Mouse (Mus musculus) liver, embryonic 11.5 days (tissue): ENCODE results near the gene Gm45140. TPM values are rescaled to one million over a fixed set of nuclear protein-coding genes. Genes with fewer than 3 reads are reported as not detected.
"Not testable (repeated sequence)": the region's sequence is repeated elsewhere in the genome, so short reads cannot be mapped to it uniquely, and the experiment has no call there.

Experiments used
- ATAC-seq: fragments of 200-750 bp; cut with Nextera tagmentation; replicated peaks from 2 replicates; pipeline ENCODE4 v1.8.0; 2017; ENCODE audit warnings: moderate number of reproducible peaks, mild to moderate bottlenecking, moderate TSS enrichment, moderate library complexity; ENCODE audit not compliant: low FRiP score
- DNase-seq: peaks from one replicate; pipeline ENCODE4 v3.0.0-alpha.2; 2017; ENCODE audit warnings: low spot score
- H3K27ac ChIP-seq: fragments of 300-500 bp; sonication (generic); 2 replicates; pipeline ENCODE4 v1.5.1; 2014; ENCODE audit warnings: mild to moderate bottlenecking, low read depth, low read length, control low read depth
- H3K27me3 ChIP-seq: fragments of 300-500 bp; sonication (generic); replicated peaks from 2 replicates; pipeline ENCODE4 v1.6.1; 2014; ENCODE audit warnings: low read length, mixed read lengths; ENCODE audit not compliant: control insufficient read depth, insufficient read depth
- H3K36me3 ChIP-seq: fragments of 300-500 bp; sonication (generic); 2 replicates; pipeline ENCODE4 v1.6.1; 2014; ENCODE audit warnings: mild to moderate bottlenecking, low read length, moderate library complexity, mixed read lengths; ENCODE audit not compliant: control insufficient read depth, insufficient read depth
- H3K4me1 ChIP-seq: fragments of 300-500 bp; sonication (generic); replicated peaks from 2 replicates; pipeline ENCODE4 v1.6.1; 2014; ENCODE audit warnings: low read length, mixed read lengths; ENCODE audit not compliant: control insufficient read depth, insufficient read depth
- H3K4me2 ChIP-seq: fragments of 300-500 bp; sonication (generic); 2 replicates; pipeline ENCODE4 v1.6.1; 2014; ENCODE audit warnings: mild to moderate bottlenecking, control low read depth, moderate library complexity
- H3K4me3 ChIP-seq: fragments of 300-500 bp; sonication (generic); 2 replicates; pipeline ENCODE4 v1.5.1; 2014; ENCODE audit warnings: low read depth, low read length, control low read depth
- H3K9ac ChIP-seq: fragments of 300-500 bp; sonication (generic); 2 replicates; pipeline ENCODE4 v1.6.1; 2014; ENCODE audit warnings: low read depth, low read length, control low read depth
- H3K9me3 ChIP-seq: fragments of 300-500 bp; sonication (generic); 2 replicates; pipeline ENCODE4 v1.6.1; 2016; ENCODE audit warnings: low read length, inconsistent platforms, mixed read lengths; ENCODE audit not compliant: control insufficient read depth
- WGBS: fragments of 180-500 bp; shearing (Covaris S2); extraction: QIAGEN DNeasy Blood & Tissue Kit; methylation state at CpG from one replicate; pipeline ENCODE4 v1.1.7; 2014; 5-methylcytosine and 5-hydroxymethylcytosine counted together
- polyA plus RNA-seq: library from polyadenylated mRNA; unstranded; fragments of >200 nt; fragmentation: Nextera tagmentation; extraction: Ambion mirVana; gene quantifications from 2 replicates; pipeline ENCODE4 v1.2.1, GENCODE M21; 2014

Gm45140 gene
- polyA plus RNA-seq, 1 experiment from 2014 or later: 7.8 TPM

GRCm38 (mm10) chr6:87778294-87779173 is 57.1 kb downstream of the Gm45140 start:
- ATAC-seq (no peak), DNase-seq (no peak)
- Histone ChIP-seq H3K4me3 (peak overlapping the region; percentile 18; the same call in 1 of the 2 replicates), H3K27ac (peak overlapping the region; percentile 60), H3K4me2 (peak overlapping the region; percentile 32), H3K9me3 (no peaks in the 10 kb centered on the region), H3K27me3 (no peaks in the 10 kb centered on the region), H3K9ac (peak overlapping the region; percentile 46), H3K36me3 (no peaks in the 10 kb centered on the region), H3K4me1 (peaks cover 25% of the 10 kb centered on the region)
- 64% methylated on average over 11 of the region's 11 CpGs for WGBS

DNA sequence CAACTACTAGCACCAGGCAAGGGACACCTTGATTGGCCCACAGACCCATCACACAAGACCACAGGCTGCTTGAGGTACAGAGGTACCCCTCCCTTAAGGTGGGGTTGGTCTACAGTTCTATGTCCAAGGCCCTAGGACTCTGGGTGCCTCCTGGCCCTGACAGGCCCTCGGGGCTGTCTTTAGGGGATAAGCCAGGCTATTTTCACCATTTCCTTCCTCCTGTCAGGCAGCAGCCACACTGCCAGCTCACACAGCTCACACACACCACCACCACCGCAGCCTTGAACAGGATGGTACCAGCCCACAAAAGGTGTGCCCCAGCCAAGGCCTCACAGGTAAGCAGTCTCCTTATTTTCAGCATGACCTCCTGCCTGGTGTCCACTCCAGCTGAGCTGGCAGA is 57.8 kb downstream of the Gm45140 start, which contains the start of gene Gp9:
Gene Gp9 (plus strand): TSS at position 231 of the 400 bp plus-strand sequence.
- Histone ChIP-seq H3K4me2 (peak within 1 kb of the TSS; percentile 51), H3K9ac (peak within 1 kb of the TSS; percentile 46)
- 46% methylated on average over 2 of the region's 2 CpGs for WGBS

DNA sequence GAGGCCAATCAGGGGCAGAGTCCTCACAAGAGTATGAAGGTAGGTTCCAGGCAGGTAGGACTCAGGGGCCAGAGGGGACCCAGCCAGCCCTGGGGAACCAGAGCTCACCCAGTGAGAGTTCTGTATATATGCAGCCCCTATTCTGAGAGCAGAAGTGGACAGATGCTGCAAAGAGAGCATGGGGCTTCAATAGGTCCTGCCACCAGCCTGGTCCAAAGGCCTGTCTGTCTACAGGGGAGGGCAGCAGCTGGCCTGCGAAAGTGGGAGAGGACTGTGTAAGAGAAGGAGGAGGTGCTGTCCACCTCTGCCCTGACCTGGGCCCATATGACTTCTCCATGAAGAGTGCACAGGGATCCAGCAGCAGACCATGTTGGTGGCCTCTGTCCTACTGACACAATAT is 58.9 kb downstream of the Gm45140 start:
- H3K4me1 ChIP-seq: peaks cover 25% of the 10 kb centered on the region
- no peaks in the 10 kb centered on the region for H3K36me3 ChIP-seq
- H3K9ac ChIP-seq: peak overlapping the region; percentile 45
- no peaks in the 10 kb centered on the region for H3K27me3 ChIP-seq
- peak overlapping the region; percentile 14; the same call in 1 of the 2 replicates for H3K4me3 ChIP-seq
- peak overlapping the region; percentile 51 for H3K4me2 ChIP-seq
- WGBS: 75% methylated on average over 1 of the region's 1 CpGs
- DNase-seq (no peak), ATAC-seq (no peak; the same call in 1 of the 2 replicates)
- H3K27ac ChIP-seq: peak overlapping the region; percentile 94
- H3K9me3 ChIP-seq: no peaks in the 10 kb centered on the region

More for the DNA sequence above, 57.8 kb downstream of the Gm45140 start, which contains the start of gene Gp9:
- peak within 1 kb of the TSS; percentile 18 for H3K4me3 ChIP-seq
- peak within 1 kb of the TSS; percentile 94 for H3K27ac ChIP-seq
- peaks cover 25% of the 10 kb centered on the region for H3K4me1 ChIP-seq
- ATAC-seq (no peak), DNase-seq (no peak)
- H3K27me3 ChIP-seq: no peaks in the 10 kb centered on the region
- H3K36me3 ChIP-seq: no peaks in the 10 kb centered on the region
- no peaks in the 10 kb centered on the region for H3K9me3 ChIP-seq

DNA sequence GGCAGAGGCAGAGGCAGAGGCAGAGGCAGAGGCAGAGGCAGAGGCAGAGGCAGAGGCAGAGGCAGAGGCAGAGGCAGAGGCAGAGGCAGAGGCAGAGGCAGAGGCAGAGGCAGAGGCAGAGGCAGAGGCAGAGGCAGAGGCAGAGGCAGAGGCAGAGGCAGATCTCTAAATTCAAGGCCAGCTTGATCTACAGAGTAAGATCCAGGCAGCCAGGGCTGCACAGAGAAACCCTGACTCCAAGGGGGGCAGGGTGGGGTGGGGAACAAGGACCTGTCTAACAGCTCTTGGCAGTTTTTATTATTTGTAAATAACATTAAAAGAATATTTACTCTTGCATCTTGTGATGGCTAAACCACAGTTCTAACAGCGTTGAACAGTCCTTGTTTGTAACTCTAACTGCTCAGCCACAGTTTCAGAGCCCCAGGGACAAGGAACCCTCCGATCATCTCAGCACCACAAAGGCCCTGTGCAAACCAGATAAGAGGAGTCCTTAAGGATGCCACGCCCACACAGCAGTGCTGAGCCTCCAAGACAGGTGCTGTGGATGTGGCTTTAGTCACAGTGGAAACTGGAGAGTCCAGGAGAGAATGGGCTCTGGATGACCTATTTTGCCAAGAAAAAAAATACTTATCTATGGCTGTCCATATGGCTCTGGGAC is 59.9 kb downstream of the Gm45140 start:
- peak; percentile 98 for ATAC-seq
- 35% methylated on average over 3 of the region's 3 CpGs for WGBS
- Histone ChIP-seq H3K4me1 (peaks cover 25% of the 10 kb centered on the region), H3K27ac (peak overlapping the region; percentile 94), H3K36me3 (no peaks in the 10 kb centered on the region), H3K9ac (peak overlapping the region; percentile 45; the same call in 1 of the 2 replicates), H3K9me3 (no peaks in the 10 kb centered on the region), H3K4me2 (peak overlapping the region; percentile 51), H3K27me3 (no peaks in the 10 kb centered on the region), H3K4me3 (0 out of 2 replicates have a peak overlapping the region, but pooled peaks have one; percentile 14)
- DNase-seq: no peak

GRCm38 (mm10) chr6:87774909-87775308 is 60.7 kb downstream of the Gm45140 start:
- Histone ChIP-seq H3K27me3 (no peaks in the 10 kb centered on the region), H3K4me2 (no peak overlapping the region), H3K36me3 (no peaks in the 10 kb centered on the region), H3K9ac (no peak overlapping the region), H3K27ac (no peak overlapping the region), H3K4me3 (no peak overlapping the region), H3K4me1 (peaks cover 25% of the 10 kb centered on the region), H3K9me3 (no peaks in the 10 kb centered on the region)
- ATAC-seq (no peak), DNase-seq (no peak)
- 61% methylated on average over 9 of the region's 9 CpGs for WGBS

DNA sequence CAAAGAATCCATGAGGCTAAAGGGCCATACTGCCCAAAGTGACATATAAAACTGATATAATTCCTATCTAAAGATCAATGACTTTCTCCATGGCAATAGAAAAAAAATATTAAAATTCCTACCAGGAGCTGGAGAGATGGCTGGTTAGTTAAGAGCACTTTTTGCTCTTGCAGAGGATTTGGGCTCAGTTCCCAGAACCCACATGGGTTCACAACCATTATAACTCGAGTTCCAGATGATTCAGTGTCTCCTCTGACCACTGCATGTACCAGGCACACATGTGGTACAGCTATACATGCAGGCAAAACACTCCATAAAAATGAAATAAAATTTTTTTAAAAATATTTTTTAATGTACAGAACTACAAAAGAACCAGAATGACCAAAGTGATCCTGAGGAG is 61.1 kb downstream of the Gm45140 start:
- H3K27me3 ChIP-seq: no peaks in the 10 kb centered on the region
- 56% methylated on average over 1 of the region's 1 CpGs for WGBS
- H3K36me3 ChIP-seq: no peaks in the 10 kb centered on the region
- ATAC-seq (no peak), DNase-seq (no peak)
- no peak overlapping the region for H3K4me2 ChIP-seq
- H3K4me3 ChIP-seq: no peak overlapping the region
- H3K9ac ChIP-seq: no peak overlapping the region
- H3K9me3 ChIP-seq: no peaks in the 10 kb centered on the region
- peaks cover 25% of the 10 kb centered on the region for H3K4me1 ChIP-seq
- no peak overlapping the region for H3K27ac ChIP-seq

DNA sequence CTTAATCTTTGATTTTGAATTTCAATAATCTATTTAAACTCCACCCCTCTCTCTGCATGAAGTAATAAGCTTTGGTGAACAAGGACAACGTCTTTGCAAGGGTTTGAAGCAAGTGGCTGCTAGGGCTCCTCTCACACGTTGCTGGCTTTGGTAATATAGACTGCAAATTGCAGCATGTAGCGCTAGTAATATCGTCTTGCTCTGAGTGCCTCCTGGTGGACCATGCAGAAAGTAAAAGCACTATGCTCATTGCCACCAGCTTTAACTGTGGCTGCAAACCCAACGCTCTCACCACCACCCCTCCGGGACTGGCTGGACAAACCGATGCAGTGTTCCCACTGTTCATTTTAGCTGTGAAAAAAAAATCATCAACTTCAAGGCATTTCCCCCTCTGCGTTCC is 65.0 kb downstream of the Gm45140 start:
- Histone ChIP-seq H3K36me3 (no peaks in the 10 kb centered on the region), H3K9me3 (no peaks in the 10 kb centered on the region), H3K9ac (no peak overlapping the region), H3K4me3 (no peak overlapping the region), H3K27ac (no peak overlapping the region), H3K27me3 (no peaks in the 10 kb centered on the region), H3K4me2 (no peak overlapping the region), H3K4me1 (no peaks in the 10 kb centered on the region)
- ATAC-seq: 0 out of 2 replicates have a peak, but pooled peaks have one; percentile 45
- peak; percentile 28 for DNase-seq
- WGBS: 54% methylated on average over 8 of the region's 8 CpGs

DNA sequence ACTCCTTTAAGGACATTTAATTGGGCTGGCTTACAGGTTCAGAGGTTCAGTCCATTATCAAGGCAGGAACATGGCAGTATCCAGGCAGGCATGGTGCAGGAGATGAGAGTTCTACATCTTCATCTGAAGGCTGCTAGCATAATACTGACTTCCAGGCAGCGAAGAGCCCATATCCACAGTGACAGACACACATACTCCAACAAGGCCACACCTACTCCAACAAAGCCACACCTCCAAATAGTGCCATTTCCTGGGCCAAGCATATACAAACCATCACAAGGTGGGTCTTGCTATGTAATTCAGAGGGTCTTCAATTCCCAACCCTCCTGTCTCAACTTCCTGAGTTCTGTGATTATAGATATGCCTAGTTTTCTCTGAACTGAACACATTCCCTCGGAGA is 71.3 kb downstream of the Gm45140 start:
- not testable (repeated sequence) for H3K36me3 ChIP-seq, H3K9ac ChIP-seq, ATAC-seq, H3K4me2 ChIP-seq, H3K27ac ChIP-seq, H3K9me3 ChIP-seq, H3K4me3 ChIP-seq, H3K27me3 ChIP-seq
- DNase-seq: peak; percentile 29
- peaks cover 11% of the 10 kb centered on the region for H3K4me1 ChIP-seq
- 92% methylated on average over 2 of the region's 2 CpGs for WGBS
